Mouse (Mus musculus) CH12.LX (cell line): ENCODE measurements around the gene Kif26a.

ENCODE experiments used
- CTCF ChIP-seq, 2 experiments: IDR thresholded peaks in 1 of 2; conservative IDR thresholded peaks in 1 of 2; 2 replicates each; pipeline ENCODE4 v1.5.1; 2011 to 2012; ENCODE audit warnings: low read depth in 2 of 2, low read length in 2 of 2, improper control_type of control experiment in 1 of 2, inconsistent platforms in 1 of 2, mild to moderate bottlenecking in 1 of 2, moderate library complexity in 1 of 2
- EP300 ChIP-seq: IDR thresholded peaks from 2 replicates; pipeline ENCODE4 v1.6.1; 2011; ENCODE audit warnings: low read length, improper control_type of control experiment
- KAT2A ChIP-seq: IDR thresholded peaks from 2 replicates; pipeline ENCODE4 v1.6.1; 2012; ENCODE audit warnings: low read length, improper control_type of control experiment, inconsistent platforms; ENCODE audit not compliant: insufficient replicate concordance
- MAFK ChIP-seq: IDR thresholded peaks from 2 replicates; pipeline ENCODE4 v1.6.1; 2011; ENCODE audit warnings: low read length, improper control_type of control experiment; ENCODE audit not compliant: insufficient replicate concordance
- PAX5 ChIP-seq: IDR thresholded peaks from 2 replicates; pipeline ENCODE4 v1.6.1; 2012; ENCODE audit warnings: low read length, inconsistent platforms, mixed read lengths
- POLR2A ChIP-seq: IDR thresholded peaks from 2 replicates; pipeline ENCODE4 v1.6.1; 2011; ENCODE audit warnings: low read depth, mild to moderate bottlenecking, improper control_type of control experiment, low read length
- RAD21 ChIP-seq: IDR thresholded peaks from 2 replicates; pipeline ENCODE4 v1.6.1; 2011; ENCODE audit warnings: low read depth, mild to moderate bottlenecking, low read length, improper control_type of control experiment, moderate library complexity
- UBTF ChIP-seq: IDR thresholded peaks from 2 replicates; pipeline ENCODE4 v1.6.1; 2012; ENCODE audit warnings: low read depth, mild to moderate bottlenecking, inconsistent platforms, low read length, improper control_type of control experiment, moderate library complexity
- USF1 ChIP-seq: IDR thresholded peaks from 2 replicates; pipeline ENCODE4 v1.6.1; 2014; ENCODE audit warnings: low read depth, mild to moderate bottlenecking, inconsistent platforms, low read length, improper control_type of control experiment
- ZC3H11A ChIP-seq: IDR thresholded peaks from 2 replicates; pipeline ENCODE4 v1.6.1; 2012; ENCODE audit warnings: low read depth, mild to moderate bottlenecking, inconsistent platforms, low read length, improper control_type of control experiment
- ZKSCAN1 ChIP-seq: IDR thresholded peaks from 2 replicates; pipeline ENCODE4 v1.6.1; 2012; ENCODE audit warnings: low read depth, inconsistent platforms, low read length, improper control_type of control experiment, borderline replicate concordance
- ZNF384 ChIP-seq: IDR thresholded peaks from 2 replicates; pipeline ENCODE4 v1.6.1; 2012; ENCODE audit warnings: low read depth, low read length, improper control_type of control experiment, inconsistent platforms

DNA sequence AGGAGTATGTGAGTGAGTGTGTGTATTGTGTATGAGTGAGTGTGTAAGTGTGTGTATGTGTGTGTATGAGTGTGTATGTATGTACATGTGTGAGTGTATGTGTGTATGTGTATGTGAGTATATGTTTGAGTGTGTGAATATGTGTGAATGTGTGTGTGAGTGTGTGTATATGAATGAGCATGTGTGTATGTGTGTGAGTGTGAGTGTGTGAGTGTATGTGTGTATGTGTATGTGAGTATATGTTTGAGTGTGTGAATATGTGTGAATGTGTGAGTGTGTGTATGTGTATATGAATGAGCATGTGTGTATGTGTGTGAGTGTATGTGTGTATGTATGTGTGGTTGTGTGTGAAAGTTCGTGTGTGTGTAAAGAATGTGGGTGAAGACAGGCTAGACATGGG is 80.2 kb downstream of the Kif26a start:
- TF ChIP-seq RAD21, result no peak
- no peak for TF ChIP-seq POLR2A
- TF ChIP-seq PAX5, result no peak
- TF ChIP-seq MAFK, result no peak
- no peak for TF ChIP-seq UBTF
- TF ChIP-seq USF1, result no peak
- TF ChIP-seq KAT2A, result no peak
- TF ChIP-seq ZKSCAN1, result no peak
- no peak for TF ChIP-seq CTCF (conservative IDR thresholded peaks at IDR 0.05 in 1 of 2, IDR thresholded peaks at IDR 0.05 in 1 of 2; ENCODE audit: low read depth in 2 of 2, low read length in 2 of 2)
- no peak for TF ChIP-seq EP300
- TF ChIP-seq ZC3H11A, result no peak
- TF ChIP-seq ZNF384, result no peak
